Mouse (Mus musculus) lung, embryonic 14.5 days (tissue): ENCODE measurements at regions not wholly inside any gene's neighbourhood (a gene's known extent, or its start where the extent isn't known, plus 50 kb on each side); places are given as distances from the start of the nearest gene placed in this dataset.

Experiments
- ATAC-seq: fragments of 200-750 bp; cut with Nextera tagmentation; 2 replicates; pipeline ENCODE4 v1.8.0; 2017; ENCODE audit warnings: mild to moderate bottlenecking, moderate TSS enrichment, moderate library complexity; ENCODE audit not compliant: insufficient read depth
- DNase-seq: peaks from one replicate; pipeline ENCODE4 v3.0.0-alpha.2; 2015
- H3K27ac ChIP-seq: fragments of 300-500 bp; sonication (generic); 2 replicates; pipeline ENCODE4 v1.5.1; 2014; ENCODE audit warnings: low read depth, mild to moderate bottlenecking, moderate library complexity
- H3K27me3 ChIP-seq: fragments of 300-500 bp; sonication (generic); 2 replicates; pipeline ENCODE4 v1.6.1; 2014; ENCODE audit warnings: low read length, control low read depth; ENCODE audit not compliant: insufficient read depth
- H3K36me3 ChIP-seq: fragments of 300-500 bp; sonication (generic); 2 replicates; pipeline ENCODE4 v1.6.1; 2014; ENCODE audit warnings: control low read depth; ENCODE audit not compliant: insufficient read depth
- H3K4me1 ChIP-seq: fragments of 300-500 bp; sonication (generic); 2 replicates; pipeline ENCODE4 v1.6.1; 2014; ENCODE audit warnings: antibody characterized with exemption, control low read depth; ENCODE audit not compliant: insufficient read depth
- H3K4me2 ChIP-seq: fragments of 300-500 bp; sonication (generic); 2 replicates; pipeline ENCODE4 v1.6.1; 2014; ENCODE audit warnings: mild to moderate bottlenecking
- H3K4me3 ChIP-seq: fragments of 300-500 bp; sonication (generic); 2 replicates; pipeline ENCODE4 v1.5.1; 2014; ENCODE audit warnings: low read depth, low read length
- H3K9ac ChIP-seq: fragments of 300-500 bp; sonication (generic); 2 replicates; pipeline ENCODE4 v1.6.1; 2014
- H3K9me3 ChIP-seq: fragments of 300-500 bp; sonication (generic); 2 replicates; pipeline ENCODE4 v1.6.1; 2016; ENCODE audit warnings: low read depth, low read length, control low read depth
- CTCF ChIP-seq: IDR thresholded peaks from 2 replicates; pipeline ENCODE4 v1.5.1; 2016; ENCODE audit warnings: antibody characterized with exemption, low read depth
- WGBS: fragments of 180-500 bp; shearing (Covaris S2); extraction: QIAGEN DNeasy Blood & Tissue Kit; methylation state at CpG from one replicate; pipeline ENCODE4 v1.1.7; 2014; 5-methylcytosine and 5-hydroxymethylcytosine counted together

GRCm38 (mm10) chr1:119251741-119252140 is 170.3 kb downstream of the Inhbb start:
- Histone ChIP-seq H3K36me3 (no peaks in the 10 kb centered on the region), H3K4me2 (no peak overlapping the region), H3K27ac (no peak overlapping the region), H3K4me3 (no peak overlapping the region), H3K9me3 (no peaks in the 10 kb centered on the region), H3K27me3 (no peaks in the 10 kb centered on the region), H3K9ac (no peak overlapping the region), H3K4me1 (no peaks in the 10 kb centered on the region)
- no peak for TF ChIP-seq CTCF
- ATAC-seq (no peak), DNase-seq (no peak)
- 87% methylated on average over 5 of the region's 5 CpGs for WGBS

GRCm38 (mm10) chr1:119248776-119249495 is 173.1 kb downstream of the Inhbb start:
- 74% methylated on average over 5 of the region's 5 CpGs for WGBS

DNA sequence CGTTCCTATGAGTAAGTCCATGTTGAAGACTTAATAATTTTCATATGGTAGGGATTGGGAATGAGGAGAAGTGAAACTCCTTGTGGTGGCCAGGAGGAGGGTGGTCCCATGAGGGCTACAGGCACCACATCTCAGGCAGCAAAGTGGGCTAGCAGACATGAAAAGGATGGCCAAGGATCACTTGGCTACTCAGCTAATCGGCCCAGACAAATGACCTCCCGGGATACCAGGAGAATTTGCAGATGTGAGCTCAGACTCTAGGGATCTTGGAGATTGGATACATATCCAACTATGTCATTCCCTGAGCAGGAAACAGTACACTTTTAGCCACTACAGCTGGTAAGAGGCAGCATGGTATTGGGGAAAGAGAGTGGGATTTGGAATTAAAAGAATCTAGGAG is 174.9 kb downstream of the Inhbb start:
- H3K27me3 ChIP-seq = no peaks in the 10 kb centered on the region
- no peak overlapping the region for H3K9ac ChIP-seq
- H3K4me1 ChIP-seq = no peaks in the 10 kb centered on the region
- H3K36me3 ChIP-seq = no peaks in the 10 kb centered on the region
- H3K4me2 ChIP-seq = no peak overlapping the region
- H3K9me3 ChIP-seq = no peaks in the 10 kb centered on the region
- no peak for TF ChIP-seq CTCF
- ATAC-seq = no peak
- no peak for DNase-seq
- 56% methylated on average over 3 of the region's 3 CpGs for WGBS
- H3K27ac ChIP-seq = no peak overlapping the region
- no peak overlapping the region for H3K4me3 ChIP-seq

More at GRCm38 (mm10) chr1:119248776-119249495, 173.1 kb downstream of the Inhbb start:
- Histone ChIP-seq H3K27ac (no peak overlapping the region), H3K9ac (no peak overlapping the region), H3K27me3 (no peaks in the 10 kb centered on the region), H3K4me1 (no peaks in the 10 kb centered on the region), H3K36me3 (no peaks in the 10 kb centered on the region), H3K4me2 (no peak overlapping the region), H3K4me3 (no peak overlapping the region), H3K9me3 (no peaks in the 10 kb centered on the region)
- no peak for TF ChIP-seq CTCF
- DNase-seq (no peak), ATAC-seq (no peak)

DNA sequence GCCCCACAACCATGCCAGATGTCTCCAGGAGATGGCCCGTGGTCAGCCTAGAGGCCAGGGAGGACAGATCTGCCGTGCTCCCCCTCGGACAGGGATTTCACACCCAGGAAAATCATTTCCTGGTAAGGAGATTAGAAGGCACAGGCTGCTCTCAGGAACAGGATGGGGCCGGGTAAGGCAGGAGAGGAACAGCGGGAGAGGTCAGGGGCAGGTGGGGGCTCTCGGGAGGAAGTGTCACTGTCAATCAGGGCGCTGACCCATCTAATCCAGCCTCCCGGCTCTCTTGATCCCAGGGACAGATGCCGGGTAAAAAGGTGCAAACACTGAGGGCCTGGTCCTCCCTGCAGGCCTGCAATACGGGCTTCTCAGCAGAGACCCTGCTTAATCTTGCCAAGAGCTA is 183.6 kb downstream of the Inhbb start:
- H3K9me3 ChIP-seq = no peaks in the 10 kb centered on the region

GRCm38 (mm10) chr1:119236787-119237186 is 183.4 kb upstream of the Gli2 start:
- Histone ChIP-seq H3K36me3 (no peaks in the 10 kb centered on the region), H3K27me3 (no peaks in the 10 kb centered on the region), H3K4me2 (no peak overlapping the region), H3K4me3 (no peak overlapping the region), H3K4me1 (no peaks in the 10 kb centered on the region), H3K27ac (no peak overlapping the region), H3K9ac (no peak overlapping the region), H3K9me3 (no peaks in the 10 kb centered on the region)
- TF ChIP-seq CTCF = no peak
- ATAC-seq = no peak
- DNase-seq = no peak
- 14% methylated on average over 3 of the region's 3 CpGs for WGBS

More for the DNA sequence above, 183.6 kb downstream of the Inhbb start:
- H3K9ac ChIP-seq = no peak overlapping the region
- no peak for TF ChIP-seq CTCF
- no peaks in the 10 kb centered on the region for H3K4me1 ChIP-seq
- ATAC-seq (no peak), DNase-seq (no peak)
- no peaks in the 10 kb centered on the region for H3K36me3 ChIP-seq
- H3K4me3 ChIP-seq = no peak overlapping the region
- H3K27me3 ChIP-seq = no peaks in the 10 kb centered on the region
- WGBS = 28% methylated on average over 10 of the region's 10 CpGs
- H3K27ac ChIP-seq = no peak overlapping the region
- H3K4me2 ChIP-seq = no peak overlapping the region

DNA sequence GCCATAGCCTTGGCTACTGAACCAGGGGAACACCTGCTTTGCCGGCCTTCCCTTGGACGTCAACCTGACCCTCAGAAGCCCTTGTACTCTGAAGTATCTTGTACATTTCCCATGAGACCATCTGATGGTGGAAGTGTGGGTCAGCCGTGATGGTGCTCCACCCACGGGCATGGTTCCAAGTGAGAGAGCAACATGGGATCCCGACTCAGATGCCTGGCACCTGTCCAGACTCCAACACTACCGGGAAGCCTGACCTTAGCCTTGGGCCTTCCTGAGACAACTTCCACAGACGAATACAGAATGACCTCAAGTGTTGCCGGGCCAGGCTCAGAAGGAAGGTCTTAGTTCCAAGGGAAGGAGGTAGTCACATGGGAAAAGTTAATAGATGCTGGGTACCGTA is 181.0 kb upstream of the Gli2 start:
- Histone ChIP-seq H3K4me3 (no peak overlapping the region), H3K27me3 (no peaks in the 10 kb centered on the region), H3K4me2 (no peak overlapping the region), H3K36me3 (no peaks in the 10 kb centered on the region), H3K9ac (no peak overlapping the region), H3K27ac (no peak overlapping the region), H3K4me1 (no peaks in the 10 kb centered on the region), H3K9me3 (no peaks in the 10 kb centered on the region)
- no peak for TF ChIP-seq CTCF
- 58% methylated on average over 9 of the region's 9 CpGs for WGBS
- DNase-seq (peak; percentile 24), ATAC-seq (no peak)

DNA sequence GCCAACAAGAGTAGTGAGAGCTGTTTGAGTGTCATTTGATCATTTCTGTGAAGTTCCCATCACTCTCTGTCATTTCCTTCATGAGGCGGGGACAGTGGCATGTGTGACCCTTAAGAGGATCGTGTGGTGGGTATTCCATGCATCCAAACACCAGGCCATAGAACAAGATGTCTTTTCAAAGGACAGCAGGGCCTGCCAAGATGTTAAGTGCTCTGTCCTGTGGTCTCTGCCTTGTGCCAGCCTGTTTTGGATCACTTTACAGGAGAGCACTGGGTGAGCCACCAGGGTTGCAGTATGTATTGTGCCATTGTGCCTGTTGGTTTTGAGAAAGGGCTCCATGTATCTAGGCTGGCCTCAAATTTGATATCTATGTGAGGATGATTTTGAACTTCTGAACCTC is 173.6 kb upstream of the Gli2 start:
- H3K9ac ChIP-seq = no peak overlapping the region
- H3K36me3 ChIP-seq = no peaks in the 10 kb centered on the region
- H3K9me3 ChIP-seq = no peaks in the 10 kb centered on the region
- no peak for ATAC-seq
- no peak overlapping the region for H3K4me3 ChIP-seq
- no peaks in the 10 kb centered on the region for H3K27me3 ChIP-seq
- H3K4me2 ChIP-seq = no peak overlapping the region
- no peaks in the 10 kb centered on the region for H3K4me1 ChIP-seq
- WGBS = 66% methylated on average over 2 of the region's 2 CpGs
- no peak for DNase-seq
- no peak for TF ChIP-seq CTCF
- no peak overlapping the region for H3K27ac ChIP-seq
